Mouse (Mus musculus): ENCODE measurements at regions not wholly inside any gene's neighbourhood (a gene's known extent, or its start where the extent isn't known, plus 50 kb on each side); places are given as distances from the start of the nearest gene placed in this dataset.

DNA sequence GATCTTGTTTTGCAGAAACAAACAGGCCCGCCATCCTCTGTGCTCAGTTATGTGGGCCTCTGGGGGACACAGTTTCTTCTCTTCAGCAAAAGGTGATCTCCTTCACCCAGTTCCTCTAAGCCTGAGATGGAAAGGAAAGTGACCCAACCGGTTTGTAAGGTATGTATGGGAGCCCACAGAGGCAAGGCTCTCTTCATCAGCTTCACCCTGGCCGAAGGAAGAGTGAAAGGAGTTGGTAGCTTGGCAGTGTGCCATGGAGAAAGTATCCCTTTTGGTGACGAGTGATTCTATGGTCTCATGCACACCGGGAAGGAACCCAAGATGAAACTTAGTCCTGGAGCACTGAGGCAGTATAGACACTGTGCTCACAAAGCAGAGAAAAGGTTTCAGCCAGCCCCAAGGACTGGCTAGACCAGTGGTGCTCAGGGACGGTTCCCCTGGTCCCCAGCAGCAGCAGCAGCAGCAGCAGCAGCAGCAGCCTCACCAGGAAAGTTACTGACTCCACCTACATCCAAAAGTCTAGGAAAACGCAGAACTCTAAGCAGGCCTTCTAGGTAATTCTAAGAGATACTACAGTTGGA lies 256.1 kb downstream of the Epha4 start:
- H3K4me1 ChIP-seq: peaks cover 19% of the 10 kb centered on the region
- no peak overlapping the region for H3K9ac ChIP-seq
- no peak overlapping the region for H3K4me2 ChIP-seq (replicated peaks)
- H3K27me3 ChIP-seq: 0 out of 2 replicates have a peak, but pooled peaks cover 5% of the 10 kb centered on the region
- WGBS: 46% methylated on average over 7 of the region's 7 CpGs
- peak; percentile 60; the same call in 1 of the 2 replicates for ATAC-seq (ENCODE audit: insufficient number of reproducible peaks, low FRiP score, low TSS enrichment, low read depth)
- H3K36me3 ChIP-seq: no peaks in the 10 kb centered on the region
- H3K4me3 ChIP-seq (replicated peaks): no peak overlapping the region
- no peak overlapping the region for H3K27ac ChIP-seq (replicated peaks)
- no peaks in the 10 kb centered on the region for H3K9me3 ChIP-seq (replicated peaks)

DNA sequence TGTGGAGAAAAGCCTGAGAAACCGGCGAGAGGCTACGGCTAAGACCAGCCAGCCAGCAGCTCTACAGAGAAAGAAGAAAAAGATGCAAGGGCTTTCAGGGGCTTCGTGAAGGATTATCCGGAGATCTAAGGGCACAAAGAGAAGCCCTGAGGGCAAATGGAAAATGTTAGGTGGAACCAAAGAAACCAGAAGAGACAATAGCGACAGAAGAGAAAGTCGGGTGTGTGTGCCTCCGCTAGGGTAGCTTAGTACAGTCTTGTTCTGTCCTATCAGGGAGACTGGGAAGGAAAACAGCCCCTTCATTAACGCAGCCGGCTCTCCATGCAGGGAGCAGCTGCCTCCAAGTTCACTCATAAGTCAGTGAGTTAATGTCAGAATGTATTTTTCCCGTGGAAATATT lies 255.1 kb downstream of the Epha4 start:
- WGBS: 20% methylated on average over 11 of the region's 11 CpGs
- no peak for ATAC-seq (ENCODE audit: insufficient number of reproducible peaks, low FRiP score, low TSS enrichment, low read depth)
- peaks cover 19% of the 10 kb centered on the region for H3K4me1 ChIP-seq
- no peaks in the 10 kb centered on the region for H3K9me3 ChIP-seq (replicated peaks)
- H3K36me3 ChIP-seq: no peaks in the 10 kb centered on the region
- H3K4me2 ChIP-seq (replicated peaks): 0 out of 2 replicates have a peak overlapping the region, but pooled peaks have one; percentile 21
- H3K9ac ChIP-seq: no peak overlapping the region
- H3K27ac ChIP-seq (replicated peaks): no peak overlapping the region; the same call in 1 of the 2 replicates
- H3K4me3 ChIP-seq (replicated peaks): no peak overlapping the region
- 0 out of 2 replicates have a peak, but pooled peaks cover 5% of the 10 kb centered on the region for H3K27me3 ChIP-seq

DNA sequence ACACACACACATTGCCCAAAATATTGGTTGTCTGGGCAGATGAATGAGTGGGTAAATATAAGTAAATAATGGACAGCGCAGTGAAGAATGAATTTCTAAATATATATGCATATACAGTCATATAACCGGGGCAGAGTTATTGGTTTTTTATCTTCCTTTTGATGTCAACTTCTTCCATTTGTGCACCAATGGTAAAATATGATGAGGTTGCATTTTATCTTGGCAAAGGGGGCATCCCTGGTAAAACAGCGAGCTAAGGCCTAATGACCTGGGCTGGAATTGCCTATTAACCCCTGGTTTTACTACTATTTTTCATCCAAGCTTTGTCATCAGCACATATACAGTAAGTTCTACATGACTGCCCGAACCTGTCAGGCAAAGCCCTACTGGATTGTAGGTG lies 253.2 kb downstream of the Epha4 start:
- no peak for ATAC-seq (ENCODE audit: insufficient number of reproducible peaks, low FRiP score, low TSS enrichment, low read depth)
- Histone ChIP-seq H3K9me3 (replicated peaks) (no peaks in the 10 kb centered on the region), H3K4me1 (peaks cover 19% of the 10 kb centered on the region), H3K27ac (replicated peaks) (no peak overlapping the region), H3K9ac (no peak overlapping the region), H3K36me3 (no peaks in the 10 kb centered on the region), H3K4me2 (replicated peaks) (no peak overlapping the region), H3K4me3 (replicated peaks) (no peak overlapping the region), H3K27me3 (0 out of 2 replicates have a peak, but pooled peaks cover 5% of the 10 kb centered on the region)
- 89% methylated on average over 4 of the region's 4 CpGs for WGBS

DNA sequence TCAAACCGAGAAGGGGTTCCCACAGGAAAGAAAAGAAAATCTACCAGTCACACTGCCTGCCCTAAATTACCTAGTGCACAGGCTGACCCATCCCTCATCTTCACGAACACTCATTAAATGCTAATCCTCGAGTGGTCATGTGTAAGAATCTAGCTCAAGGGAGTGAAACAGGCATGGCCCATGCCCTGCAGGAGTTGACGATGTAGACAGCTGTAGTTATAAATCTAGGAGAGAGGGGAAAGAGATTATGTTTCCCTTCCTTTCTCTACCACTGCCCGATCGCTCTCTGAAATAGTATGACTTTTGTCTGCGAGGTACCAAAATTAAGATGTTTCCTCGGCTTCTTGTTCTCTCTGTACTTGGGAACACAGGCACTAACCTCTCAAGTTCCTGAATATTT lies 249.2 kb downstream of the Epha4 start:
- H3K9ac ChIP-seq: no peak overlapping the region
- H3K27ac ChIP-seq (replicated peaks): no peak overlapping the region
- no peaks in the 10 kb centered on the region for H3K27me3 ChIP-seq
- no peaks in the 10 kb centered on the region for H3K9me3 ChIP-seq (replicated peaks)
- no peak overlapping the region for H3K4me2 ChIP-seq (replicated peaks)
- H3K4me1 ChIP-seq: no peaks in the 10 kb centered on the region
- 32% methylated on average over 8 of the region's 8 CpGs for whole genome bisulfite sequencing
- no peak for ATAC-seq (ENCODE audit: insufficient number of reproducible peaks, low FRiP score, low TSS enrichment, low read depth)
- no peak overlapping the region for H3K4me3 ChIP-seq (replicated peaks)
- no peaks in the 10 kb centered on the region for H3K36me3 ChIP-seq

DNA sequence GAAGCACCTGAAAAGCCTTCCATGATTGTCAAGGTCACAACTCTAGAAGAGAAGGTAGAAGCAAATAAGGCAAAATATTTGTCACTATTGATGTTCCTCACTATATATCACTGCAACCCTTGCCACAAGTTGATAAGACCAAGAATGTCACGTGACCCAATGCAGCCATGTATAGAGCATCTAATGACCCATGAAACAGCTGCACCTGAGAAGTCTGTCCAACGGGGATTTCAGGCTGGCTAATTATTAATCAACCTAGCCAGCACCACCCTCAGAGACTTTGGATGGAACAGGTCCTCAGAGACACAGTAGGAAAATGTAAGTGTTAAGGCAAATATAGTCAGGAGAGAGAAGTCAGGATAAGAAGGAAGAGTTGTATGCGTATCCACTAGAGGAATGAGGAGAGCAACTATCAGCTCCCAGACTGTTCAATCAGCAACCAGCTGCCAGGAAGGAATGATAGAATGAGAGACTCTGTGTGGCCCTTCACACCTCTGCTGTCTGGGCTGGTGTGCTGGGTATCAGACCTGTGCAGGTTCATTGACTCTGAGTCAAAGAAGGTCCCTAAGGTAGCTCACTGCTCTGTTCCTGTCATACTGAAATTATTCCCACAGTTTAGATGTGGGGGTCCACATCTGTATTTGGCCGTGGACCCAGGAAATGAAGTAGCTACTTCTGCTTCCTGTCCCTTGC lies 247.4 kb downstream of the Epha4 start:
- no peaks in the 10 kb centered on the region for H3K36me3 ChIP-seq
- ATAC-seq (ENCODE audit: insufficient number of reproducible peaks, low FRiP score, low TSS enrichment, low read depth): no peak
- no peaks in the 10 kb centered on the region for H3K27me3 ChIP-seq
- H3K9ac ChIP-seq: no peak overlapping the region
- H3K4me1 ChIP-seq: no peaks in the 10 kb centered on the region
- H3K27ac ChIP-seq (replicated peaks): no peak overlapping the region
- H3K9me3 ChIP-seq (replicated peaks): no peaks in the 10 kb centered on the region
- H3K4me2 ChIP-seq (replicated peaks): no peak overlapping the region
- H3K4me3 ChIP-seq (replicated peaks): no peak overlapping the region
- 84% methylated on average over 4 of the region's 4 CpGs for WGBS

DNA sequence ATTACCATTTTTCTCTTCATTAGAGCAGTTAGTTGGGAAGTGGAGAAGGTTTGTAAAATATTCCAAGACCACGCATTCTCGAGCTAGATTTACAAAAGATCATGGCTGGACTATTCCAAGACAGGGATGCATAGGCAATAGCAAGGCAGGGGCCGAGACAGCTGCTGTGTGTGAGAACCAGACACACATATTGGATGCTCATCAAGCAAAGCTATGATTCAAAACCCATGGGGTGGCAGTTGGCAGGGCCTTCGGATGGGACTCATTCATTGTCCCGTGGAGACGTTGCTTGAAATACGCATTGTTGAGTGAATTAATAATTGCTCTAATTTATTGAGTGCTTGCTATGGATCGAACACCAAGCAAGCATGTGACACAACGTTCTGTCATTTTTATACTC lies 239.6 kb downstream of the Epha4 start:
- 66% methylated on average over 9 of the region's 9 CpGs for WGBS
- no peaks in the 10 kb centered on the region for H3K36me3 ChIP-seq
- ATAC-seq (ENCODE audit: insufficient number of reproducible peaks, low FRiP score, low TSS enrichment, low read depth): no peak
- no peak overlapping the region for H3K4me3 ChIP-seq (replicated peaks)
- H3K4me2 ChIP-seq (replicated peaks): no peak overlapping the region
- H3K27ac ChIP-seq (replicated peaks): no peak overlapping the region
- no peaks in the 10 kb centered on the region for H3K27me3 ChIP-seq
- no peaks in the 10 kb centered on the region for H3K9me3 ChIP-seq (replicated peaks)
- H3K4me1 ChIP-seq: no peaks in the 10 kb centered on the region
- no peak overlapping the region for H3K9ac ChIP-seq

DNA sequence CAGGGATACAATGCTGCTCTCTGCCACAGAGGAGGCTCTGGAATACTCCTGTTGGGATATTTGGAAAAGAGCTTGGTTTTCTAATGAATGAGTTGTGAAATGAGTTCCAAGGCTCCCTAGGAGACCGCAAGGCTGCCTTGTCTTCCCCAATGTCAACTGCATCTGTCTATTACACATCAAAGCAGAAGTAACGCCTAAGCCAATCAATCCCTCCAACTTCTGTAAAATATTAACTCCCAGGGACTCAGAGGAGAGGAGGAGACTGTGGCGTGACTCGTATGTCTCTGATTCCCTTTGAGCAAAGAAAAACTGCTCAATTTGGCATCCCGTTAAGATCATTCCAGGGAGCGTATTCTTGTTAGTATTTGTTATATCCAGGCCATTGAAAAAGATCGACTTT lies 235.3 kb downstream of the Epha4 start:
- no peak overlapping the region for H3K9ac ChIP-seq
- no peak overlapping the region for H3K4me2 ChIP-seq (replicated peaks)
- no peaks in the 10 kb centered on the region for H3K9me3 ChIP-seq (replicated peaks)
- WGBS: 46% methylated on average over 7 of the region's 7 CpGs
- no peaks in the 10 kb centered on the region for H3K36me3 ChIP-seq
- no peaks in the 10 kb centered on the region for H3K4me1 ChIP-seq
- no peaks in the 10 kb centered on the region for H3K27me3 ChIP-seq
- no peak overlapping the region for H3K27ac ChIP-seq (replicated peaks)
- no peak for ATAC-seq (ENCODE audit: insufficient number of reproducible peaks, low FRiP score, low TSS enrichment, low read depth)
- H3K4me3 ChIP-seq (replicated peaks): no peak overlapping the region

DNA sequence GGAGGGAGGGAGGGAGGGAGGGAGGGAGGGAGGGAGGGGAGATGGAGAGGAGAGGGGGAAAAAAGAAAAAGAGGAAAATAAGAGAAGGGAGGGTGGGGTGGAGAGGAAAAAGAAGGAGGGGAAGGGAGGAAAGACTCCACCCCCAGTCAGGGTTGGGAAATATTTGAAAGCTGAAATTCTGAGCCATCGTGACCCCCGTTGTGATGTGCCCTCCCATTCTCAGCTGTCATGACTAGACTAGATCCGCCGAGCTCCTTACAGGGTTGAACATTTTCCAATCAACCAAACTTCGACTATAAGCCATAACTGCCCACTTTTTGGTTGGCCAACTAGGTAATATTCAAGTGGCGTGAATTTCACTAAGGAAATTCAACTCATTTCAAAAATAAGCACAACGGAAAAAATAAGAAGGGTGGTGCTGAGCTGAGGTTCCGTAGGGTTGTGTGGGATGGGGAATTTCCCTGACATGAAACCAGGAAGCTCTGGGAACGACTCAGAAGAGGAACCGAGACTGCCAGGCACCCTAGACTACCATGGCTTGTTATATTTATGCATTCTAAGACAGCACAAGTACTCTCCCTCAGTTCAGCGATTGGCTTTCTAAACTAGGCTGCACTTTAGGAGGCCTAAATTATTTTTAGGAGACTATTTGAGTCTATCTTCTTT lies 234.4 kb downstream of the Epha4 start:
- H3K9me3 ChIP-seq (replicated peaks): no peaks in the 10 kb centered on the region
- H3K4me3 ChIP-seq (replicated peaks): no peak overlapping the region
- H3K4me2 ChIP-seq (replicated peaks): no peak overlapping the region
- no peak overlapping the region for H3K27ac ChIP-seq (replicated peaks)
- H3K4me1 ChIP-seq: no peaks in the 10 kb centered on the region
- ATAC-seq (ENCODE audit: insufficient number of reproducible peaks, low FRiP score, low TSS enrichment, low read depth): no peak
- no peak overlapping the region for H3K9ac ChIP-seq
- H3K27me3 ChIP-seq: no peaks in the 10 kb centered on the region
- H3K36me3 ChIP-seq: no peaks in the 10 kb centered on the region
- WGBS: 80% methylated on average over 11 of the region's 11 CpGs

DNA sequence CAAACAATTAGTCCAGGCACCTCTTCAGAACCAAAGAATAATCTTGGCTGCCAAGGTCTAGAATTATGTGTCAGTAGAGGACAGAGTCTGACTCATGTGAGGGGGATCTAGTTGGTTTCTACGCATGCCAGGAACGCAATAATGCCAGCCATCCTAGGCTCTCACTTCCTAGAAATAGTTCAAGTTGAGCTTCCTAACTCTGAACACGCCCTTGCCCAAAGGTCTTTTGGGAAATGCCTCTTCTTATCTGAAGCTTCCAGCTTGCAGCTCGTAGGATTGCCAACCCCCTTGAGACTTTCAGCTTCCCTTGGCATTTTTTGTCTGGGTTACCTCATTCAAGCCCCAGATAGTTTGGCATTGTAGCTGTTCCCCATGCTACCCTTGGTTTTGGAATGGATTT lies 233.1 kb downstream of the Epha4 start:
- H3K27me3 ChIP-seq: no peaks in the 10 kb centered on the region
- no peaks in the 10 kb centered on the region for H3K36me3 ChIP-seq
- H3K27ac ChIP-seq (replicated peaks): no peak overlapping the region
- 88% methylated on average over 4 of the region's 4 CpGs for WGBS
- H3K4me1 ChIP-seq: no peaks in the 10 kb centered on the region
- no peak overlapping the region for H3K4me3 ChIP-seq (replicated peaks)
- ATAC-seq (ENCODE audit: insufficient number of reproducible peaks, low FRiP score, low TSS enrichment, low read depth): no peak
- H3K9me3 ChIP-seq (replicated peaks): no peaks in the 10 kb centered on the region
- no peak overlapping the region for H3K9ac ChIP-seq
- H3K4me2 ChIP-seq (replicated peaks): no peak overlapping the region

DNA sequence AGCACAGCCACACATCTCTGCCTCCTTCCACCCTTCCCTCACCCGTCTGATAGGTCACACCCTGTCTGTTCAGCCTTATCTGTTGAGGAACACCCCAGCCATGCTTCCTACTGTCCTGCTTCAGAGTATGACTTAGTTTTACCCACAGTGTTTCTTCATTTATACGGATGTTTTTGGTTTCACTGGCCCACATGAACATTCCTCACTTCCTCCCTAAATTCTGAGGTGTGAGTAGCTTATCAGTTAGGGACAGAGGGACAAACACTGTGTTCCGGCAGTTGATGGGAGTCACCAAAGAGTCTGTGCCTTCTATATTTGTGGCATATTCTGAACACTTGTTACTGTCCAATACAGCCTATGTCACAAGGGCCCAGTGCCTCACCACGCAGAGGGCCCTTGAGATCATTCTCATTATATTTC lies 216.2 kb downstream of the Epha4 start:
- H3K9ac ChIP-seq: no peak overlapping the region
- H3K27me3 ChIP-seq: no peaks in the 10 kb centered on the region
- ATAC-seq (ENCODE audit: insufficient number of reproducible peaks, low FRiP score, low TSS enrichment, low read depth): no peak
- no peak overlapping the region for H3K4me2 ChIP-seq (replicated peaks)
- WGBS: 80% methylated on average over 4 of the region's 4 CpGs
- H3K36me3 ChIP-seq: no peaks in the 10 kb centered on the region
- no peaks in the 10 kb centered on the region for H3K9me3 ChIP-seq (replicated peaks)
- H3K27ac ChIP-seq (replicated peaks): no peak overlapping the region
- no peak overlapping the region for H3K4me3 ChIP-seq (replicated peaks)
- H3K4me1 ChIP-seq: no peaks in the 10 kb centered on the region

DNA sequence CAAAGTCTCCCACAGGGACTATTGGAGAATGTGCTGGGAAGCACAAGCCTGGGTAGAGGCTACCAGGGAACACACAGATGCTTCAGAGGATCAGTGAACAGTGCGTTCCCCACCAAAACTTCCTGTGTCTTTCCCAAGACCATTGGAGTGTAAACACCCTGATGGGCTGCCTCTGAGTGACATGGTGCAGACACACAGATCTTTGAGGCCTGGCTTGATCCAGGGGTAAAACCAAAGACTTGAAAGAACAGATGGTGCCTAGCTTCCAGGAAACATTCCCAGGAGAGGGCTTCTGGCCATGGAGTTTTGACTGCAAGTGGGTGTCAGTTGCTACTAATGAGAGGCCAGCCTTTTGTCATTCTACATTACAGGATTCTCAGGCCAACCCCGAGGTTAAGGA lies 214.1 kb downstream of the Epha4 start:
- no peak overlapping the region for H3K9ac ChIP-seq
- no peaks in the 10 kb centered on the region for H3K9me3 ChIP-seq (replicated peaks)
- 53% methylated on average over 2 of the region's 2 CpGs for WGBS

More for the DNA sequence above, 214.1 kb downstream of the Epha4 start:
- Histone ChIP-seq H3K4me2 (replicated peaks) (no peak overlapping the region), H3K4me3 (replicated peaks) (no peak overlapping the region), H3K27ac (replicated peaks) (no peak overlapping the region), H3K27me3 (no peaks in the 10 kb centered on the region), H3K4me1 (no peaks in the 10 kb centered on the region), H3K36me3 (no peaks in the 10 kb centered on the region)
- no peak for ATAC-seq (ENCODE audit: insufficient number of reproducible peaks, low FRiP score, low TSS enrichment, low read depth)
